Mouse (Mus musculus) kidney, adult 8-10 months (tissue): ENCODE results near the gene Ddah1.

Experiments
- DNase-seq, 2 experiments: peaks; one replicate each; pipeline ENCODE4 v3.0.0; 2022

Gene Ddah1

DNA sequence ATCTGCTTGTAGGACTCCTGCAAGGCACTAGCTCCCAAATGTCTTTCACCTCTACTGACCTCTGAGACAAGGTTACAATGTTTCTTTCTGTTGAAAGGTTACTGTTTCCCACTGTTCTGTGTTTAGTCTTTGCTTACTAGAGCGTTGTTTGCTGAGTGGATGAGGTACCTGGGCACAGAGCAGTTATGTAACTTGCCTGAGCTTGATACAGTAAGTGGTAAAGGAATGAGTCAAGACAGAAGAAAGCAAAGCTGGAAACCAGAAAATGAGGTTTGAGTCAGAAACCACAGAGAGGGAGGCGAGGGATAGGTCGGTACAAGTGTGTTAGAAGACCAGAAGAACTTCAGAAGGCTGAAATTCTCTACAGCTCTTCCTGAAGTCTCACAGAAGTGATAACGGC, 158.4 kb downstream of the Ddah1 start:
- no peak for DNase-seq

DNA sequence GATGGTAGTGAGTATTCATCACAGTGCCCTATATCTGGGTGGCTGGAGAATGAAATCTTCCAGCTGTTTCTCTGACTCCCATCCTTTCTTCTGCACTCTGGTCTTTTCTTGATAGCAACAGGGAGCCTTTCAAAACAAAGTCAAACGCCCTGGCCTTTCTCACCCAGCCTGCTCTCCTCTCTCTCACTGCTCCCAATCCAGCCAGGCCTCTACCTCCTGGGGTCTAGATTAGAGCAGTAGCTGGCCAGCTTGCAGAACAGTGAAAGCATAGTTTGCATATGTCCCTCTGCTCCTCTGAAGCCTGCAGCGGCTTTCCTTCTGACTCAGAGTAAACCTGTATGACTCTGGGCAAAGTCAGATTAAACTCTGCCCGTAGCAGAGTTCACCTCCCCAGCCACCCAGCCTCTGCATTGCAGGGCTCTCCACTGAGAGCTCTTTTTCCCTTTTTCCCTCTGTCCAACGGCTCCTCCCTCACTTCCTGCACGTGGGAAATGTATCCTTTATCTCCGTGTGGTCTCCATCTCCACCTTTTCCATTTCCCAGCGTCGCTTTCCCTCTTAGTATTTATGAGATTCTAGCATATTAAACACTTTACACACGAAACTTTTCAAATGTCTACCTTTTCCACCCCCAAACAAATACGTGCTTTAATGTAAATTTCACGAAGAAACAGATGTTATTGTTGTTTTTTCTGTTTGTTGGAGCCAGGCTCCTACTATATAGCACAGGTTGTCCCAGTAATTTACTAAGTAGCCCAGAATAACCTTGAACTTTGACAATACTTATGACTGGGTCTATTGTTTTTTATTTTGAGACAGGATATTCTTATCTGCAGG, 163.8 kb downstream of the Ddah1 start, which contains the start of gene Bcl10:
Bcl10 (plus strand) TSS at position 786 of the 836 bp plus-strand sequence.
- no peak for DNase-seq

DNA sequence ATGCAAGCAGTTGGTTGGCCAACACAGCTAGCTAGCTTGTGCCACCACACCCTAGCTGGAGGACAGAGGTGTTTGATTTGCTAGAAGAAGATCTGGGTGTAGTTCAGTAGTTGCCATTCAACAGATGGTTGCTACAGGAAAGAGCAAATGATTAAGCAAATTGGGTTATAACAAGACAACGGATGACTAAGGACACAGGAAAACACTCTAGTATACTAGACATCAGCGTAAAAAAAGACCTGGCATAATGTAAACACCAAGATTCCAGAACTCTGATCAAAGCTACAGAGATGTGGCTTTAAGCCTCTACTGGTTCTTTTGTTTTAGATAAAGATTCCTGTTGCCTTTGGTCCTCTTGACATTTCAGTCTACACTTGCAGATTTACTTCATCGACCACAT, 164.5 kb downstream of the Ddah1 start:
- no peak for DNase-seq

DNA sequence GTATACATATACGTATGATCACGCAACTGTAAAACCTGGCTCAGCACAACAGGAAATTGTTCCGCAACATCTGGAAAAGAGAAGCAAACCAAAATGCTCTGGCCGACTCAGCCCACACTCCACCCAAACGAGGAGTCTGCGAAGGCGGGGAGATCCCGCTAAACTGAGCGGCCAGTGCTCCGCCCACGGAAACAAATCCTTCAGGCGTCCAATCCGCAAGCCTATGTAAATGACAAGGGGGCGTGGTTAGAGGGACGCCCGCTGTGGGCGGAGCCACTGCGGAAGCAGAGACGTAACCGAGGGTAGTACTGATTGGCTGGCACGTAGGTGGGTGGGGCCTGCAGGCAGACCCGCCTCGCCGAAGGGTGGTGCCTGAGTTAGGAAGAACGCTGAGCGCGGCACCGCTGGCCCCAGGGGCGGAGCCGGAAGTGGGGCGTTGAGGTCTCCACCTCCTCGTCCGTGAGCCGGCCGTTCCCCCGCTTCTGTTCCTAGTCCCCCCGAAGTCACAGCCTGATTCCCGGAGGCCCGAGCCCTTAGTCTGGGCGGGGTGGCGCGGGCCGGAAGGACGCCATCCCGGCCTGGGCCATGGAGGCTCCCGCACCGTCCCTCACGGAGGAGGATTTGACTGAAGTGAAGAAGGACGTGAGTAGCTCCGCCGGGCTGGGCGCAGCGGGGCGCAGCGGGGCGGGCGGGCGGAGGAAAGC, 165.6 kb downstream of the Ddah1 start:
- DNase-seq: peak; percentile 99

DNA sequence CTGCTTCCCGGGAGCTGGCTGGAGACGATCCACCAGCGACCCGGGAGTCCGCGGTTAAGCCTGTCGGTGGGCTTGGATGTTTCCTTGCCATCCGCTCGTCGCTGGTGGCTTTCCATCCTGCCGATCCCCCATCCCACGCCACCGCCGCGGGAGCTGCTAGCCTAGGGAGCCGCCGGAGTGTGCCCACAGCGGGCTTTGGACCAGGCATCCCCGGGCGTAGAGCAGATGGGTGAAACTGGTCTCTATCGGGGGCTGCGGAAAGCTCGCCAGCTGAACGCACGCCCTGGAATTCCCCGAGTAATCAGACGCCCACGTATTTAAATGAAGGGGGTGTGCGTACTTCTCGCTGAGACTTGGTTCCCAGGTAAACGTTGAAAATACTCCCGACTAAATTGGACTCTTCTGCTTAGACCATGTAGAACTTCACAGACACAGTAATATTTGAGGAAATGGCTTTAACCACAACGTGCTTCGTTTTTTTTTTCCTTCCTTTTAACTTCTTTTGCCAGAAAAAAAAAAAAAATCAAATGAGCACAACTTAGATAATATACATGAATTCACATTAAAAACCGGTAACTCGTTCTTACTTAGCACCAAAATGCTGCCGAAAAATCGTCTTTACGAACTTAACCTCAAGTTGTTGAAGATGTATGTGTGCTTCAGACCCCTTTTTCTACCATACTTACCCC, 166.3 kb downstream of the Ddah1 start:
- DNase-seq: peak; percentile 39 to 47

DNA sequence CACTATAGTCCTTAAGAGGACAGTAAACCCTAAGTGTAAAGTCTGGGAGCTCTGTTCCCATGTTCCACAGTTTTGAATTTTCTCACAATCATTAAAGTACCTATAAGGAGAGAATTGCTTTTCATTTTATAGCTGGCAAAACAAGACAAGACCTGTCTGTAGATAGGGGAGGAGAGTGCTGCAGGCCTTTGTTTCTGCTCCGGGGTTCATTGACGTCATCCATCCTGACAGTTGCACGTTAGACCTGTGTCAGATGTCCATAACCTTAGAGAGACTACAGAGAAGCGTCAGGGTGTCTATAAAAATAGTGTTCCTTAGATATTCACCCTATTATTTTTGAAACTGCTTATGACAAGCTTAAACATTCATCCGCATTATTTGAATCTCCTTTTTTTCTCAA, 167.0 kb downstream of the Ddah1 start:
- no peak for DNase-seq

DNA sequence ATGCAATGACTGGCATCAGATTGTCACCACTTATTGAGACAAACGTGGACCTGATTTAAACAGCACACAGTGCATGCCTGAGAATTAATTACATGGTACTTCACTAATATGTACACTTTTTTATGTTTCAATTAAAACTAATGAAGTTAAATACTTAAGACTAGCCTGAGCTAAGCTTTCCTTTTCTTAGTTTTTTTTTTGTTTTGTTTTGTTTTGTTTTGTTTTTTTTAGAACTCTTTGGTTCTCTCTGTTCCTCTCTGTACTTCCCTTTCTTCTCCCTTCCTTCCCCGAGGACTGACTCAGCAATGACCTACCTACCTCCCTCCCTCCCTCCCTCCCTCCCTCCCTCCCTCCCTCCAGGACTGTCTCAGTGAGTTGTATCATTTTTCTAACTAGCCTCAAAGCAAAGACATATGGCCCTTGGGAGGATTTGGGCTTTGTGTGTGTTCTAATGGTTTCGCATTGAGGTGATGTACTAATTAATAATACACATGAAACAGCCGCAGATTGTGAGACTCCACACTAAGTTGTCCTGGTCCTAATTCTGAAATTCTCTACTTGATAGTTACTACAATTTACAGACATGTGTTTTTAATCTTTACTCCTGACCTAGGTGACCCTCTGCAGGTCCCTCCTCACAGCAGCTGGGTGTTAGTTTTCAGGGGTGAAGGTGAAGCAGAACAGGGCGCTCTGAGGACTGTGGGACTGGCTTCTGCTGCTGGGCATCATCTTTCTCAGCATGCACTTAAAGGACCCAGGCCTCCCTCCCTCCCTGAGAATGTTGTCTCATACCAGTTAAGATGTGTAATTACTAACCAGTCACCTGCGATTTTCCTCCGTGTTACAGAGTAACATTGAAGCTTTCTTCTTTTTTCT, 171.3 kb downstream of the Ddah1 start:
- no peak for DNase-seq

DNA sequence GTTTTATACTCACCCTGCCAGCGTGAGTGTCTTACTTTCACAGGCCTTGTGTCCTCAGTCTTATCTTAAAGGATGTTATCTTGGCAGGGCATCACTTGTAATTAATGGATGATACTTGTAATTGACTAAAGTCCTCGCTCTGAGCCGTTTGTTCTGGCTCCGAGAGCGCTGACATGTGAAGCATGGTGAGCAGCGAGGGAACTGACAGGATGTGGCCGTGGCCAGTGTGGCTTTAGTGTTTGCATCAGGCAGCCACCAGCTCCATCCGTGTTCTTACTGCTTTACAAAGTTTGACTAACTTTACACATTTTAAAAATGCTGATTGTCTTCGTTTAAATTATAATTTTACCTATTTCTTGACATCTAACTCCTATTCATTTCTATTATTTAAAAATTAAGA, 175.4 kb downstream of the Ddah1 start:
- DNase-seq: no peak

DNA sequence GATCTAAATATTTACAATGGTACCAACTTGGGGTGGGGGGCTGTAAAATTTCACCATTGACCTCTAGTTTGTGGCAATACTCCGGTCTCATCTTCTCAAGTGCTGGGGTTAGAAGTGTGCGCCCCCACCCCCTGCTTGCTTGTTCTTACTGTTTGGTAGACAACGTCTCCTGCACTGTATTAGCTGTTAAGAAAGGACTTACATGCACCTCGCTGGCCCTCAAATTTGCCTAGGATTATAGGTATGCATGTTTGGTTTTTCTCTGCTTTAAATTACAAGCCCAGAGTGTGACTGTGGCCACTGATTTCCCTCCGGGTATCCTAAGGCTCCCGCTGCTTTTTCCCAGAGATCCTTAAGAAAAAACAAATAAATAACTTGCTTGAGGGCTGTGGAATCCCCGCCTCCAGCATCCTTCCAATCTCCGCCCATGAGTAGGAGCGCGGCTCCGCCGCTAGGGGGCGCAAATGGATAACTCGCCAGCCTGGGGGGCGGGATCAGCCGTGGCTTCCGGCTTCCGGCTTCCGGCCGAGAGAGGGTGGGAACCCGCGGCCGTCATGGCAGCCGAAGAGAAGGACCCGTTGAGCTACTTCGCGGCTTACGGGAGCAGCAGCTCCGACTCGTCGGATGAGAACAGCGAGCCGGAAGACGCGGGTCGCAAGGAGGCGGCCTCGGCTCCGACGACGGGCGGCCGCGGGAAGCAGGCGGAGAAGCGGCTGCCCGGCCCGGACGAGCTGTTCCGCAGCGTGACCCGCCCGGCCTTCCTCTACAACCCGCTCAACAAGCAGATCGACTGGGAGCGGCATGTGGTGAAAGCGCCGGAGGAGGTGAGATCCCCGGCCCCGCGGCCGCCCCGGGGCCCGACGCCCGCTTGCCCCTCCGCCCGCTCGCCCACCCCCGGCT, 179.3 kb downstream of the Ddah1 start, which contains the start of gene 2410004B18Rik:
2410004B18Rik (plus strand) TSS at position 510 of the 900 bp plus-strand sequence.
- DNase-seq: peak; percentile 86 to 92

DNA sequence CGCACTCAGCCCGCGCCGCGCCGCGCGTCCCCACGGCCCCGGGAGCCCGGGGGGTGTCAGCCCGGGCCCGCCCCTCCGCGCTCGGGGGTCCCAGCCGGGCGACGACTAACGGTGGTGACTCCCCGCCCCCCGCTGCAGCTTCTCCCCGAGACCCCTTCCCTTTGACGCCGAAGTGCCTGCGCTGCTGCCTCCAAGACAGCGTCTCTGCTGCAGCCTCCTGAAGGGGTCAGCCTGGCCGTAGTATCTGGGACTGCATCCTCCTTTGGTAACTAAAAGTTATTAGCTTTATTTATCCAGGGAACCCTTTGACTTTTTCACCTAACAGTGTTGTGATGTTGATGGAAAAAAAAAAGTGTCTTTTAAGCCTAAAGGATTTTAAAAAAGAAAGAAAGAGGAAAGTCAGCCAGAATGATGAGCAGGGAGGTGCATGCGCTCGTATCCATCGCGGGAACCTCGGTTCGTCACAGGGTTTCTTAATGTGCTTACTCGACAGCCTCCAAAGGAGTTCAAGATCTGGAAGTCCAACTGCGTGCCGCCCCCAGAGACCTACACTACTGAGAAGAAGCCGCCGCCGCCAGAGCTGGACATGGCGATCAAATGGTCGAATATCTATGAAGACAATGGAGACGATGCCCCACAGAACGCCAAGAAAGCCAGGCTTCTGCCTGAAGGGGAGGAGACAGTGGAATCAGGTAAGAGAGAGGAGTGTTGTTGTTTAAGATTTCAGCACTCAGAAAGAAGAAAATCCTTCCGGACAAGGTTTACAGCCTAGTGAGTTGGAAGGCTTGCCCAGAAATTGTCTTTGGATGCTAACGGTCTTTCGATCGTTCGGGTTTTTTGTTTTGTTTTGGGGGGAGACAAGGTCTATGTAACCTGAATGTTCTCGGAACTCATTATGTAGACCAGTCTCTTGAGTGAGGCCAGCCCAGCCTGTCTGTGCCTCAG, 180.2 kb downstream of the Ddah1 start:
- no peak for DNase-seq

DNA sequence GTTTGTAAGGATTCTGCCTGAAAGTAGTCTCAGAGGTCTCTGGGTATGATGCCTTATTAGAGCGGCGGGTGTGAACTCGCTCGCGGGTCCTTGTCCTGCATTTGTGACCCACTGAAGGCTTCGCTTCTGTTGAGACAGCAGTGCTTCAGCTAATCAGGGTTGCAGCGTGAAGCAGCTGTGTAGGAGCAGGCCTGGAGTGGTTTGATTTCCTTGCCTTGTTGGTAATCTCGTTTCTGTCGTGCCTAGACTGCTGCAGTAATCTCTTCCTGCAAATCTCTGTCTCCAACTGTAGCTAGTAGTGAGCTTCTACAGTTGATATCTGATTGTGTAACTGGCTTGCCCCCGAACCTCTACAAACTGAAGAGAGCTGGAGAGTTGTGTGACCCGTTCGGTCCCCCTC, 180.9 kb downstream of the Ddah1 start:
- DNase-seq: no peak

DNA sequence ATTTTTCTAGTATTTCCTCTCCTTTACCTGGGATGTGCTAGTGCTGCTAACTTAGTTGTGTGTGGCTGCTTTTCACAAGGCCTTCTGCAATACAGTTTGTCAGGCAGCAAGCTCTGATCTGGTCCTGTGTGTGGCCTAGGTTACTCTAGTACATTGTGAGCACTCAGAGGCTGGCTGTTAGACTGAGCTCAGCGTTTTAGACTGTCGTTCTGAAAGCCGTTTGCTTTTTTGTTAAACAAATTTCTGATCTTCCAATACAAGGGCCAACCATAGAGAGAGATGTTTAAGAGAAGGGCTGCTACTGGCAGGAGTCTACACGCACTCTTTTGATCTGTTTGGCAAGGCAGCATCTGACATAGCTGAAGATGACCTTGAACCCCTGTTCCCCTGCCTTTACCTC, 181.5 kb downstream of the Ddah1 start:
- DNase-seq: no peak

DNA sequence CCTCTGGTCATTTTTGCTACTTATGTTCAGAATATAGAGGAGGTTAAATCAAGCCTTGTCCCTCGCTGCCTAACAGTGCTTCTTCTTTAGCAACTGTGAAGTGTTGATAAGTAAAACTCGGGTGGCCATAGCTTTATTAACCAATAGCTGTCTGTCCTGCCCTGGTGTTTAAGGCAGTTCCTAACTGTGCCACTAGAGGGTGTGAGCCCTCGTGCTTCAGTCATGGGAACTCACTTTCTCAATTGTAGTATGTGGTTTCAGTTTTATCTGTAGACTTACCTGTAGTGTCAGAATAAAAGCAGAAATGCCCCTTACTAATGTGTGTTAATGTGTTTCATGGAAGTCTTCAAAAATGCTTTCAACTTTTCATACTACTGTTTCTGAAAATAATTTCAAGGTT, 183.5 kb downstream of the Ddah1 start:
- peak; percentile 60 to 83 for DNase-seq
